ENCODE assay signal across 11 mouse cellular contexts in the genomic region with DNA sequence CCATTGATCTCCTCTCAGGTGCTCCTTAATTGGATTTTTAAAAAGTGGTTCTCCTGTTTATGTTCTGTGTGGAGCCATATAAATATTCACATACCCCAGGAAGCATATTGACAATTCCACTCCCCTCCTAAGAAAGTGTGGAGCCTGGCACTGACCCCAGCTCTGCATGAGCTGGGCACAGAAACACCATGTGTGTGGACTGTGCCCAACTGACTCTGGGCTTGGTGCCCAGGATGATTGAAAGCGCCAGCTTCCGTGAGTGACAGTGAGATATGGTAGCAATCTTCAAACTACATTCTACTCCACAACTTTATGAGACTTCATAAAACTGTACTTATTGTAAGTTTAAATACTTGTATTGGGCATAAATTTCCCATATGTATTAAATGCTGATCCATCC. TPM values are rescaled to one million over a fixed set of nuclear protein-coding genes. Genes with fewer than 3 reads are reported as not detected.
DNase-seq lines count a peak whose midpoint lies in the region; ATAC-seq and TF ChIP-seq lines count a peak whose summit lies in the region.
"Had no signal": no experiment of that assay in that cellular context is flagged by ENCODE, and none has a peak within 500 bp of the region (broad histone marks: within the 10 kb centered on the region; RNA-seq: fewer than 3 reads in every experiment).

No protein-coding gene starts in this region.

- H3K4me2 ChIP-seq in forebrain, embryonic 15.5 days (replicated peaks), result no peak overlapping the region
- no peak overlapping the region for H3K4me2 ChIP-seq in midbrain, postnatal 0 days (ENCODE audit: low read depth, low read length, poor library complexity, severe bottlenecking)

- 45% methylated on average over 2 of the region's 2 CpGs for WGBS in forebrain, embryonic 15.5 days
- 92% methylated on average over 2 of the region's 2 CpGs for WGBS in forebrain, embryonic 10.5 days
- WGBS in midbrain, postnatal 0 days, result 76% methylated on average over 2 of the region's 2 CpGs

- H3K27me3 ChIP-seq in forebrain, embryonic 15.5 days, result no peaks in the 10 kb centered on the region
- H3K27me3 ChIP-seq in forebrain, embryonic 10.5 days (ENCODE audit: poor library complexity, severe bottlenecking), result no peaks in the 10 kb centered on the region
- no peaks in the 10 kb centered on the region for H3K27me3 ChIP-seq in midbrain, postnatal 0 days (ENCODE audit: insufficient read depth, low read length)

- intact Hi-C loops in gastrocnemius, adult 2 months (cut with DNase I), result no loop called here

- no peak for TF ChIP-seq CTCF in gastrocnemius, adult 2 months (IDR thresholded peaks at IDR 0.05)
- TF ChIP-seq CTCF in midbrain, postnatal 0 days (IDR thresholded peaks at IDR 0.05), result no peak

- DNase-seq in forebrain, embryonic 10.5 days (ENCODE audit: extremely low spot score, low spot score), result no peak
- DNase-seq in ovary, postnatal 14 days (ENCODE audit: low spot score), result peak; percentile 10
- no peak for DNase-seq in ovary, adult 18-20 months (ENCODE audit: low spot score)
- DNase-seq in gastrocnemius, adult 2 months, result peak; percentile 84
- DNase-seq in midbrain, postnatal 0 days (ENCODE audit: low spot score), result peak; percentile 75
- DNase-seq in MN1 (ENCODE audit: low spot score), result no peak
- DNase-seq in ovary, postnatal 10 days (ENCODE audit: low spot score), result no peak
- DNase-seq: lung, adult 2 months; thymus, adult 2 months had no signal

- H3K4me1 ChIP-seq in forebrain, embryonic 15.5 days, result peaks cover 5% of the 10 kb centered on the region; the same call in 1 of the 2 replicates
- no peaks in the 10 kb centered on the region for H3K4me1 ChIP-seq in forebrain, embryonic 10.5 days
- no peaks in the 10 kb centered on the region for H3K4me1 ChIP-seq in midbrain, postnatal 0 days (ENCODE audit: insufficient read depth, low read length)

- H3K9me3 ChIP-seq in forebrain, embryonic 15.5 days, result no peaks in the 10 kb centered on the region
- H3K9me3 ChIP-seq in forebrain, embryonic 10.5 days, result no peaks in the 10 kb centered on the region
- no peaks in the 10 kb centered on the region for H3K9me3 ChIP-seq in midbrain, postnatal 0 days (ENCODE audit: low read length)

- ATAC-seq in forebrain, embryonic 15.5 days (replicated peaks), result peak; percentile 93
- ATAC-seq in midbrain, postnatal 0 days (ENCODE audit: low FRiP score), result no peak

- H3K9ac ChIP-seq in forebrain, embryonic 15.5 days (replicated peaks), result no peak overlapping the region
- H3K9ac ChIP-seq in midbrain, postnatal 0 days (replicated peaks; ENCODE audit: low read length, poor library complexity, severe bottlenecking), result no peak overlapping the region

- H3K27ac ChIP-seq in forebrain, embryonic 15.5 days (replicated peaks), result no peak overlapping the region
- no peak overlapping the region for H3K27ac ChIP-seq in forebrain, embryonic 10.5 days
- no peak overlapping the region for H3K27ac ChIP-seq in gastrocnemius, adult 2 months
- H3K27ac ChIP-seq in midbrain, postnatal 0 days (ENCODE audit: low read depth, low read length), result no peak overlapping the region

- no peak overlapping the region for H3K4me3 ChIP-seq in forebrain, embryonic 15.5 days
- H3K4me3 ChIP-seq in forebrain, embryonic 10.5 days, result no peak overlapping the region
- H3K4me3 ChIP-seq in gastrocnemius, adult 2 months, result no peak overlapping the region
- H3K4me3 ChIP-seq in midbrain, postnatal 0 days (ENCODE audit: low read depth, low read length), result no peak overlapping the region
- H3K4me3 ChIP-seq: erythroblast, embryonic 14.5 days had no signal

- no peaks in the 10 kb centered on the region for H3K36me3 ChIP-seq in forebrain, embryonic 15.5 days
- no peaks in the 10 kb centered on the region for H3K36me3 ChIP-seq in forebrain, embryonic 10.5 days (replicated peaks)
- H3K36me3 ChIP-seq in midbrain, postnatal 0 days (ENCODE audit: insufficient read depth, low read length), result no peaks in the 10 kb centered on the region

RNA-seq across cellular contexts. Expression of a gene that starts 35.4 kb away (rescaled TPM):
- polyA plus RNA-seq in forebrain, embryonic 15.5 days (2015; fragmentation: Nextera tagmentation; extraction: Ambion mirVana), result 5.9 and 6.6 TPM in 2 replicates
- 2.4 and 3.2 TPM in 2 replicates for polyA plus RNA-seq in forebrain, embryonic 10.5 days (2016; fragmentation: Nextera tagmentation; extraction: Ambion mirVana)
- 10 to 100 TPM; 17.1 to 18.6 TPM for total RNA-seq in gastrocnemius, adult 2 months (2021)
- total RNA-seq in midbrain, postnatal 0 days (2014; rRNA removed), result 32.2 and 39.3 TPM in 2 replicates
- 3.3 and 4.3 TPM in 2 replicates for polyA plus RNA-seq in midbrain, postnatal 0 days (2015; fragmentation: Nextera tagmentation; extraction: Ambion mirVana)

RNA-seq across cellular contexts. Expression of a gene that starts 39.8 kb away (rescaled TPM):
- polyA plus RNA-seq in forebrain, embryonic 15.5 days (2015; fragmentation: Nextera tagmentation; extraction: Ambion mirVana), result 226 and 237 TPM in 2 replicates
- polyA plus RNA-seq in forebrain, embryonic 10.5 days (2016; fragmentation: Nextera tagmentation; extraction: Ambion mirVana), result 145 and 147 TPM in 2 replicates
- total RNA-seq in gastrocnemius, adult 2 months (2021), result 1 to 10 TPM; 2.1 to 3.2 TPM
- total RNA-seq in midbrain, postnatal 0 days (2014; rRNA removed), result 9.7 and 19.2 TPM in 2 replicates
- polyA plus RNA-seq in midbrain, postnatal 0 days (2015; fragmentation: Nextera tagmentation; extraction: Ambion mirVana), result 36.8 and 42.0 TPM in 2 replicates

Comparison
In these comparisons a context has a peak if more than half of its experiments do, and no peak if none do; other contexts are left out.
1. DNase-seq: peak in ovary, postnatal 14 days (single experiment), gastrocnemius, adult 2 months (single experiment) and midbrain, postnatal 0 days (single experiment); none in forebrain, embryonic 10.5 days (single experiment), ovary, adult 18-20 months (single experiment), MN1 (single experiment) and ovary, postnatal 10 days (single experiment).